Comparison of ENCODE assay signal across 10 mouse cellular contexts in genomic region chr2:11396835-11397234, GRCm38 (mm10).
DNase-seq lines count a peak whose midpoint lies in the region; ATAC-seq and TF ChIP-seq lines count a peak whose summit lies in the region.
"Had no signal": no experiment of that assay in that cellular context is flagged by ENCODE, and none has a peak within 500 bp of the region (broad histone marks: within the 10 kb centered on the region; RNA-seq: fewer than 3 reads in every experiment).

No protein-coding gene starts in this region.

- no peaks in the 10 kb centered on the region for H3K9me3 ChIP-seq in lung, embryonic 14.5 days (ENCODE audit: low read depth, low read length)
- no peaks in the 10 kb centered on the region for H3K9me3 ChIP-seq in liver, embryonic 14.5 days (ENCODE audit: control insufficient read depth, low read length)
- H3K9me3 ChIP-seq in hindbrain, embryonic 11.5 days (ENCODE audit: control insufficient read depth, low read length) = no peaks in the 10 kb centered on the region
- no peaks in the 10 kb centered on the region for H3K9me3 ChIP-seq in heart, embryonic 11.5 days (replicated peaks; ENCODE audit: control insufficient read depth, low read length)
- H3K9me3 ChIP-seq: limb, embryonic 12.5 days had no signal

- H3K36me3 ChIP-seq in lung, embryonic 14.5 days (ENCODE audit: insufficient read depth) = no peaks in the 10 kb centered on the region
- no peaks in the 10 kb centered on the region for H3K36me3 ChIP-seq in liver, embryonic 14.5 days (replicated peaks; ENCODE audit: control insufficient read depth, insufficient read depth, low read depth)
- H3K36me3 ChIP-seq in hindbrain, embryonic 11.5 days (ENCODE audit: control insufficient read depth, insufficient read depth, low read length) = no peaks in the 10 kb centered on the region
- H3K36me3 ChIP-seq in heart, embryonic 11.5 days (ENCODE audit: control insufficient read depth, insufficient read depth, low read length) = no peaks in the 10 kb centered on the region
- H3K36me3 ChIP-seq: limb, embryonic 12.5 days had no signal

- 84% methylated on average over 3 of the region's 3 CpGs for WGBS in lung, embryonic 14.5 days
- WGBS in liver, embryonic 14.5 days (ENCODE audit: insufficient replicate concordance) = 70% methylated on average over 3 of the region's 3 CpGs
- WGBS in hindbrain, embryonic 11.5 days = 90% methylated on average over 3 of the region's 3 CpGs
- 82% methylated on average over 3 of the region's 3 CpGs for WGBS in heart, embryonic 11.5 days (ENCODE audit: insufficient replicate concordance)

- H3K4me3 ChIP-seq in lung, embryonic 14.5 days (ENCODE audit: low read depth, low read length) = no peak overlapping the region
- H3K4me3 ChIP-seq in liver, embryonic 14.5 days (ENCODE audit: insufficient read depth in 1 of 2, low read depth in 2 of 2, low read length in 2 of 2) = no peak overlapping the region
- H3K4me3 ChIP-seq in hindbrain, embryonic 11.5 days (ENCODE audit: low read depth, low read length) = no peak overlapping the region
- no peak overlapping the region for H3K4me3 ChIP-seq in heart, embryonic 11.5 days (ENCODE audit: low read depth, low read length)
- H3K4me3 ChIP-seq: limb, embryonic 12.5 days had no signal

- H3K4me2 ChIP-seq in lung, embryonic 14.5 days = no peak overlapping the region
- H3K4me2 ChIP-seq in liver, embryonic 14.5 days (ENCODE audit: low read depth) = no peak overlapping the region
- no peak overlapping the region for H3K4me2 ChIP-seq in hindbrain, embryonic 11.5 days (replicated peaks; ENCODE audit: low read depth, low read length)
- H3K4me2 ChIP-seq in heart, embryonic 11.5 days = no peak overlapping the region
- H3K4me2 ChIP-seq: limb, embryonic 12.5 days had no signal

- H3K27ac ChIP-seq in lung, embryonic 14.5 days (ENCODE audit: low read depth) = no peak overlapping the region
- no peak overlapping the region for H3K27ac ChIP-seq in liver, embryonic 14.5 days
- no peak overlapping the region for H3K27ac ChIP-seq in hindbrain, embryonic 11.5 days (ENCODE audit: low read depth, low read length)
- H3K27ac ChIP-seq in heart, embryonic 11.5 days (ENCODE audit: low read depth, low read length) = no peak overlapping the region
- H3K27ac ChIP-seq: limb, embryonic 12.5 days had no signal

- no peaks in the 10 kb centered on the region for H3K27me3 ChIP-seq in lung, embryonic 14.5 days (ENCODE audit: insufficient read depth, low read length)
- no peaks in the 10 kb centered on the region for H3K27me3 ChIP-seq in liver, embryonic 14.5 days (ENCODE audit: control insufficient read depth, insufficient read depth, low read length)
- H3K27me3 ChIP-seq in hindbrain, embryonic 11.5 days (ENCODE audit: control insufficient read depth, insufficient read depth, low read length) = no peaks in the 10 kb centered on the region
- H3K27me3 ChIP-seq in heart, embryonic 11.5 days (ENCODE audit: control insufficient read depth, insufficient read depth, low read length) = no peaks in the 10 kb centered on the region
- H3K27me3 ChIP-seq: limb, embryonic 12.5 days had no signal

- no peak for TF ChIP-seq EP300 in liver, embryonic 14.5 days (IDR thresholded peaks at IDR 0.05; ENCODE audit: low read depth)

- no peak for ATAC-seq in lung, embryonic 14.5 days (ENCODE audit: insufficient read depth)
- no peak for ATAC-seq in liver, embryonic 14.5 days (ENCODE audit: insufficient read depth)
- no peak for ATAC-seq in hindbrain, embryonic 11.5 days (ENCODE audit: low FRiP score)
- ATAC-seq in heart, embryonic 11.5 days (replicated peaks; ENCODE audit: insufficient number of reproducible peaks, low FRiP score, low TSS enrichment) = no peak

- H3K9ac ChIP-seq in lung, embryonic 14.5 days = no peak overlapping the region
- H3K9ac ChIP-seq in liver, embryonic 14.5 days (replicated peaks) = no peak overlapping the region
- no peak overlapping the region for H3K9ac ChIP-seq in hindbrain, embryonic 11.5 days (ENCODE audit: low read depth, low read length)
- H3K9ac ChIP-seq in heart, embryonic 11.5 days (ENCODE audit: low read depth, low read length) = no peak overlapping the region
- H3K9ac ChIP-seq: limb, embryonic 12.5 days had no signal

- TF ChIP-seq CTCF in lung, embryonic 14.5 days (IDR thresholded peaks at IDR 0.05; ENCODE audit: low read depth) = peak; percentile 19; the same call in 1 of the 2 replicates
- TF ChIP-seq CTCF in liver, embryonic 14.5 days (IDR thresholded peaks at IDR 0.05; ENCODE audit: low read depth) = peak; percentile 32

- H3K4me1 ChIP-seq in lung, embryonic 14.5 days (ENCODE audit: insufficient read depth) = no peaks in the 10 kb centered on the region
- peaks cover 0 to 6% of the 10 kb centered on the region in 2 experiments; a peak in 2 of 4 replicates for H3K4me1 ChIP-seq in liver, embryonic 14.5 days (replicated peaks; ENCODE audit: control insufficient read depth in 2 of 2, insufficient read depth in 2 of 2, low read length in 1 of 2)
- no peaks in the 10 kb centered on the region for H3K4me1 ChIP-seq in hindbrain, embryonic 11.5 days (replicated peaks; ENCODE audit: control insufficient read depth, insufficient read depth, low read length)
- H3K4me1 ChIP-seq in heart, embryonic 11.5 days (ENCODE audit: control insufficient read depth, insufficient read depth, low read length) = no peaks in the 10 kb centered on the region
- H3K4me1 ChIP-seq: limb, embryonic 12.5 days had no signal

- peak; percentile 8 for DNase-seq in embryo, embryonic 11 days
- no peak for DNase-seq in embryo, embryonic 10 days (ENCODE audit: low spot score)
- no peak for DNase-seq in lung, embryonic 14.5 days
- DNase-seq in lung, postnatal 10 days = no peak
- peak; percentile 33 for DNase-seq in ES-CJ7 (ENCODE audit: low read depth, low spot score)
- no peak for DNase-seq in liver, embryonic 14.5 days (ENCODE audit: low read depth in 3 of 3, low spot score in 3 of 3)
- no peak for DNase-seq in hindbrain, embryonic 11.5 days (ENCODE audit: low spot score)
- DNase-seq: kidney, adult 8-10 months had no signal

Comparison
In these comparisons a context has a peak if more than half of its experiments do, and no peak if none do; other contexts are left out.
1. DNase-seq: peak in embryo, embryonic 11 days (single experiment) and ES-CJ7 (single experiment); none in embryo, embryonic 10 days (single experiment), lung, embryonic 14.5 days (single experiment), lung, postnatal 10 days (single experiment), liver, embryonic 14.5 days (0 of 3) and hindbrain, embryonic 11.5 days (single experiment).